Mouse (Mus musculus) heart, postnatal 0 days (tissue): ENCODE data around the gene Tns3.

Experiments
- CTCF ChIP-seq: IDR thresholded peaks from 2 replicates; pipeline ENCODE4 v1.5.1; 2016; ENCODE audit warnings: antibody characterized with exemption, control low read depth, low read depth
- EP300 ChIP-seq: IDR thresholded peaks from 2 replicates; pipeline ENCODE4 v1.6.1; 2016; ENCODE audit warnings: antibody characterized with exemption, low read depth

DNA sequence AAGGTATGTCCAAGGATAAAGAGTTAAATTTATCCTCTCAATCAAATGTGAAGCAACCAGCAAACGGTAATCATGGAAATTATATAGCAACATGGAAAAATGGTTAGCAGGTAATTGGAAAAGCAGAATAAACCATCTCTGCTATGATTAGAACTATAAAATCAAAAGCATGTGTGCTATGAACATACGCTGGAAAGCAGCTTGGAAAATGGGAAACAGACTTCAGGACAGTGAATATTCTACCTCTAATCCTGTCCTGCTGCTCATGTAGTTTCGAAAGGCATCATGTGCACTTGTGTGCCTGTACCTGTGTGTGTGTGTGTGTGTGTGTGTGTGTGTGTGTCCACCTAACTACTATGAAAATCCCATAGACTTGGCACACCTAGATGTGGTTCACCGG is 226.1 kb downstream of the Tns3 start:
- TF ChIP-seq CTCF (no peak), EP300 (no peak)
